Mouse (Mus musculus) thymus, postnatal 4 days (tissue): ENCODE results near the gene Gstm2.
A peak's percentile ranks its signal among the peaks of the same experiment; 100 is the strongest.

Experiments used
- DNase-seq: peaks from one replicate; pipeline ENCODE4 v3.0.0; 2021

The Gstm2 gene

GRCm38 (mm10) chr3:107939830-107940229, 46.4 kb downstream of the Gstm2 start:
- no peak for DNase-seq

GRCm38 (mm10) chr3:107939403-107939802, 46.9 kb downstream of the Gstm2 start:
- peak; percentile 68 for DNase-seq

DNA sequence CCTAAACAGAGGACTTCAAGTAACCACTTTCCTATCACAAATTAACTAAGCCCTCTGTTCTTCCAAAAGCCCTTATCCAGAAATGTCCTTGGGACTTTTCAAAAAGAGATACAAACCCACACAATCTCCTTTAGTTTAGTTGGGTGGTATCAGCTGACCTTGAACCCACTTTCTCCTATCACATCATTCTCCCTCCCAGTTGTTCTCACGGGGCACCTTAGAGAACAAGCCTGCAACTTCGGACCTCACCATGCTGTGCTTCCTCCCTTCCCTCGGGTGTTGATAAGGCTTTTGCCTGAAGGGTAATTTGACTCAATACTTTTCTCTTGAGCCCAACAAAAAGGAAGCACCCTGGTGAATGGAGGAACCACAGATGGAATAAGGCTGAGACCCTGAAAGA, 50.4 kb downstream of the Gstm2 start:
- no peak for DNase-seq

DNA sequence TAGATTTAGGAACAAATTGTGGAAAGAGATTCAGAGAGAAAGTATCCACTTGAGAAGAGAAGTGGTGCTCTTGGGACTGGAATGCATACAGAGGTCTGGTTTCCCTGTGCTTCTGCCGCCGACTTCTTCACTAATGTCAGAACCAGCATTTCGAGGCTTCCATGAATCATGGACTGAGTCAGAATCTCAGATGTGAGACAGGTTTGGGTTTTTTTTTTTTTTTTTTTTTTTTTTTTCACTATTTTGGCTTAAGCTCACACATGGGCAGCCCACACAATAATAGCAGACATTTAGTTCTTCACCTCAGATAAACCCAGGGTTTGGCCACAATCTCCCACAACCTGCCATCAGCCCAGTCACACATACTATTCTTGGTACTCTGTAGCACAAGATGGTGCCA, 51.0 kb downstream of the Gstm2 start:
- no peak for DNase-seq

GRCm38 (mm10) chr3:107932128-107932527, 54.1 kb downstream of the Gstm2 start:
- DNase-seq = no peak
